Mouse (Mus musculus) intestine, embryonic 15.5 days (tissue): Measurements from ENCODE around the gene Nlrp1a. TPM values are rescaled to one million over a fixed set of nuclear protein-coding genes. Genes with fewer than 3 reads are reported as not detected.

ENCODE experiments used
- ATAC-seq: fragments of 200-750 bp; cut with Nextera tagmentation; 2 replicates; pipeline ENCODE4 v1.8.0; 2017; ENCODE audit warnings: moderate TSS enrichment, moderate library complexity
- H3K27ac ChIP-seq: fragments of 300-500 bp; sonication (generic); 2 replicates; pipeline ENCODE4 v1.5.1; 2015; ENCODE audit warnings: mild to moderate bottlenecking, inconsistent platforms
- H3K27me3 ChIP-seq: fragments of 300-500 bp; sonication (generic); replicated peaks from 2 replicates; pipeline ENCODE4 v1.6.1; 2015; ENCODE audit warnings: inconsistent platforms
- H3K36me3 ChIP-seq: fragments of 300-500 bp; sonication (generic); 2 replicates; pipeline ENCODE4 v1.6.1; 2015; ENCODE audit warnings: inconsistent platforms
- H3K4me1 ChIP-seq: fragments of 300-500 bp; sonication (generic); replicated peaks from 2 replicates; pipeline ENCODE4 v1.6.1; 2015; ENCODE audit warnings: inconsistent platforms
- H3K4me2 ChIP-seq: fragments of 300-500 bp; sonication (generic); replicated peaks from 2 replicates; pipeline ENCODE4 v1.6.1; 2015; ENCODE audit warnings: mild to moderate bottlenecking, inconsistent platforms
- H3K4me3 ChIP-seq: fragments of 300-500 bp; sonication (generic); replicated peaks from 2 replicates; pipeline ENCODE4 v1.5.1; 2015; ENCODE audit warnings: inconsistent platforms
- H3K9ac ChIP-seq: fragments of 300-500 bp; sonication (generic); 2 replicates; pipeline ENCODE4 v1.6.1; 2015; ENCODE audit warnings: inconsistent platforms
- H3K9me3 ChIP-seq: fragments of 300-500 bp; sonication (generic); 2 replicates; pipeline ENCODE4 v1.6.1; 2016; ENCODE audit warnings: inconsistent platforms
- whole genome bisulfite sequencing: fragments of 180-500 bp; shearing (Covaris S2); methylation state at CpG from one replicate; pipeline ENCODE4 v1.1.7; 2015; 5-methylcytosine and 5-hydroxymethylcytosine counted together
- polyA plus RNA-seq: library from polyadenylated mRNA; unstranded; fragments of >200 nt; fragmentation: Nextera tagmentation; extraction: Ambion mirVana; gene quantifications from 2 replicates; pipeline ENCODE4 v1.2.1, GENCODE M21; 2015

Nlrp1a gene
- polyA plus RNA-seq: 0.14 and 0.20 TPM in 2 replicates

GRCm38 (mm10) chr11:71144661-71145060 lies at the start of gene Nlrp1a:
Nlrp1a (minus strand) TSS chr11:71144704.
- Histone ChIP-seq H3K4me1 (no peaks in the 10 kb centered on the region), H3K36me3 (no peaks in the 10 kb centered on the region), H3K9me3 (no peaks in the 10 kb centered on the region), H3K9ac (no peak within 1 kb of the TSS), H3K4me3 (no peak within 1 kb of the TSS), H3K4me2 (no peak within 1 kb of the TSS), H3K27me3 (no peaks in the 10 kb centered on the region), H3K27ac (no peak within 1 kb of the TSS)
- WGBS: 71% methylated on average over 3 of the region's 3 CpGs
- no peak for ATAC-seq

DNA sequence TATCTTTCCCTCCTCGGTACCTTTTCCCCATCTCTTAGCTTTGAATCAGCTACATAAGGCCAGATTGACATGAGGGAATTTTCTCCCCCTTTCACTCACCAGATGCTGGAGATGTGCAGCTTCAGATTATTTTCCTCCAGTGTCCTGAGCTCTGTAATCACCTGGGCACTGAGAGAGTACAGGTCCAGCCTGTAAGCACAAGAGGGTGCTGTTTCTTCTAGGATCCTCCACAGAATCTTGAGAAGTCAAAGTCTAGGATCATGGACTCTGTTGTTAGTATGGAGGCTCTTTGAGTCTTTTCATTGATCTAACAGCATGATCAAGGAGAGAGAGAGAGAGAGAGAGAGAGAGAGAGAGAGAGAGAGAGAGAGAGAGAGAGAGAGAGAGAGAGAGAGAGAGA lies 25.1 kb upstream of the Nlrp1a start:
- no peak overlapping the region for H3K4me2 ChIP-seq
- 70% methylated on average over 1 of the region's 1 CpGs for WGBS
- H3K9me3 ChIP-seq: no peaks in the 10 kb centered on the region
- H3K27ac ChIP-seq: no peak overlapping the region
- no peak overlapping the region for H3K9ac ChIP-seq
- no peaks in the 10 kb centered on the region for H3K36me3 ChIP-seq
- H3K4me3 ChIP-seq: no peak overlapping the region
- H3K27me3 ChIP-seq: no peaks in the 10 kb centered on the region
- no peaks in the 10 kb centered on the region for H3K4me1 ChIP-seq
- ATAC-seq: no peak

- Histone ChIP-seq H3K4me2 (no peak overlapping the region), H3K9me3 (no peaks in the 10 kb centered on the region), H3K9ac (no peak overlapping the region), H3K4me3 (no peak overlapping the region), H3K4me1 (no peaks in the 10 kb centered on the region), H3K27ac (no peak overlapping the region), H3K27me3 (no peaks in the 10 kb centered on the region), H3K36me3 (no peaks in the 10 kb centered on the region)
- ATAC-seq: no peak
- 43% methylated on average over 1 of the region's 1 CpGs for WGBS
Measured at GRCm38 (mm10) chr11:71164139-71164538, 19.6 kb upstream of the Nlrp1a start.

DNA sequence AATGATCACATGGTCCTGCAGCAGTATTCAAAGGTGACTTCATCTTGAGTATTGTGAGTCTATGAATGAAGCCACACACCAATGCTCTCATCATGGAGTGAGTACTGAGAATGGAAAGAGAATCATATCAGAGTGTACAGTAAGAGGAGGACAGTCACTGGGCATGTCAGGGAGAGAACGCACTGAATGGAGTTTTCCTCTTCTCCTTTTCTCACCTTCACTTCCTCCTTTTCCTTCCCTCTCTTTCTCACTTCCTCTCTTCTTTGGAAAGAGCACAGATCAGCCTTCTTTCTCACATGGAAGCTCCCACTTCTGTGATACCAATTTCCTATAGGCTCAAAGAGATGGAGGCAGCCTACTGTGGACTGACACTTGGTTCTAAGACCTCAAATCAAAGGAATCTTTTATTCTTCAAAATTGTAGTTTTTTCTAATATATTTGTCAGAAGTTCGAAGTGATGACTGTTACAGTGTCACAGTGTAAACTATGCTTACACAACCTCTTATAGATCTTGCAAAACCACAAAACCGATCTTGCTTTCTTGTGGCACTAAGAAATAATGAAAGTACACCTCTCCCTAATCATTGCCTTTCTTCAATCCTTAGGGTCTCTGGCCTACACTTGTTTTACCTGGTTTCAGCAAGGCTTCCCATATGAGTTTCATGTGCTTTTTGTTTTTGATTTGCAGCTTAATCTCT lies 15.1 kb upstream of the Nlrp1a start:
- Histone ChIP-seq H3K4me1 (no peaks in the 10 kb centered on the region), H3K4me3 (no peak overlapping the region), H3K4me2 (no peak overlapping the region), H3K27me3 (no peaks in the 10 kb centered on the region), H3K36me3 (no peaks in the 10 kb centered on the region), H3K27ac (no peak overlapping the region), H3K9me3 (no peaks in the 10 kb centered on the region), H3K9ac (no peak overlapping the region)
- ATAC-seq: no peak
- 70% methylated on average over 3 of the region's 3 CpGs for WGBS

DNA sequence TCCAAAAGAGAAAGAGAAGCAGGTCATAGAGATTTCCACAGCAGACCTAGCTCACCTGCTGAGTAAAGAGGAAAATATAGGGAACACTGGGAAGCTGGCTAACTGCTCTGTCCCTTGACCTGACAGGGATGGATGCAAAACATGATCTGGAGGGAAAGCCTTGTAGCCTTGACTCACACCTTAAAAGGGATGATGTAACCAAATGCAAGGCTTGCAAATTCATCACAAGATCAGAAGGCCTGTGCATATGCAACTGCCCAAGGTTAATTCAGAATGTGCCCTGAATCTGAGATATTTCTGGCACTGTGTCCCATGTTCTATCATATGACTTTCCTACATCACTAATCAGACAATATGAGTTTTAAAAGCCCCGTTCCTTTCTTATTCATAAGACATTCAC lies 10.8 kb upstream of the Nlrp1a start:
- no peak for ATAC-seq
- H3K4me1 ChIP-seq: no peaks in the 10 kb centered on the region
- H3K4me3 ChIP-seq: no peak overlapping the region
- H3K36me3 ChIP-seq: no peaks in the 10 kb centered on the region
- H3K27ac ChIP-seq: no peak overlapping the region
- 82% methylated on average over 1 of the region's 1 CpGs for WGBS
- no peaks in the 10 kb centered on the region for H3K9me3 ChIP-seq
- no peaks in the 10 kb centered on the region for H3K27me3 ChIP-seq
- no peak overlapping the region for H3K4me2 ChIP-seq
- no peak overlapping the region for H3K9ac ChIP-seq

DNA sequence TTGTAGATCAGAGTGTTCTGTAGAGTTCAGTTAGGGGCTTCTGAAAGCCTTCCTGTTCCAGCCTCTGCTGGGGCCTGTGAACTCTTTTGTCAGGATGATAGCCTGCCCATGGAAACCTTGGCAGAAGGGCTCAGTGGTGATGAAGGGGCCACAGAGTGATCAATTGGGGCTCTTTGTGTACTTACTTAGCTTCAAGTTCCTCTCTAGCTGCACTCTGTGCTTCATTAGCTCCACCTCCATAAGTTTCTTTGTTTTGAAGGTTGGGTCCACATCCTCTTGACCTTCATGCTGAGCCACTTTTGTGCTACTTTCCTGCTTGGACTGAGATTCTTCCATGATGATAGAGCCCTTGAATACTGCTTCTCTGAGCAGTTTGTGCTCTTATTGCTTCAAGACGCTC lies 2.5 kb downstream of the Nlrp1a start:
- H3K4me2 ChIP-seq: no peak overlapping the region
- H3K36me3 ChIP-seq: no peaks in the 10 kb centered on the region
- ATAC-seq: no peak
- no peak overlapping the region for H3K4me3 ChIP-seq
- no peak overlapping the region for H3K9ac ChIP-seq
- H3K27me3 ChIP-seq: no peaks in the 10 kb centered on the region
- no peaks in the 10 kb centered on the region for H3K9me3 ChIP-seq
- WGBS: 86% methylated on average over 1 of the region's 1 CpGs
- H3K27ac ChIP-seq: no peak overlapping the region
- no peaks in the 10 kb centered on the region for H3K4me1 ChIP-seq

- Histone ChIP-seq H3K27ac (no peak overlapping the region), H3K9me3 (no peaks in the 10 kb centered on the region), H3K36me3 (no peaks in the 10 kb centered on the region), H3K27me3 (no peaks in the 10 kb centered on the region), H3K4me3 (no peak overlapping the region), H3K4me2 (no peak overlapping the region), H3K4me1 (no peaks in the 10 kb centered on the region), H3K9ac (no peak overlapping the region)
- WGBS: 86% methylated on average over 2 of the region's 2 CpGs
- ATAC-seq: no peak
Measured at GRCm38 (mm10) chr11:71107128-71107527, 37.4 kb downstream of the Nlrp1a start.

GRCm38 (mm10) chr11:71106261-71107021 lies 38.1 kb downstream of the Nlrp1a start:
- Histone ChIP-seq H3K4me2 (no peak overlapping the region), H3K27me3 (no peaks in the 10 kb centered on the region), H3K4me3 (no peak overlapping the region), H3K4me1 (no peaks in the 10 kb centered on the region), H3K9ac (no peak overlapping the region), H3K27ac (no peak overlapping the region), H3K9me3 (no peaks in the 10 kb centered on the region), H3K36me3 (no peaks in the 10 kb centered on the region)
- ATAC-seq: no peak

DNA sequence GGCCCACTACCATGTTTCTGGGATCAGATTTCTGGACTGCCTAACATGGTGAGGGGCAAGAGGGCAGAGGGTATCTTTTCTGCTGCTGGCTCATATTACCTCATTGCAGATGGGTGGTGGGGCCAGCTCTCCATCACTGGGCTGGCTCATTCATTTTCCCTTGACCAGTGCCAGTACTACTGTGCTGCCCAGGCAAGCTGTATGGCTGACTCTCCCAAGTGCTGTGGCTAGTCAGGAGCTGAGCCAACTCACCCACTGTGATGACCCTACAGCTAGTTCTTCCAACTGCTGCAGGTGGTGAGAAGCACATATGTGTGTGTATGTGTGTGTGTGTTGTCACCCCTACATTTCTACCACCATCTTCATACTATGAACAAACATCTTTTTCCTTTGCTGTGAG lies 40.6 kb downstream of the Nlrp1a start:
- ATAC-seq: no peak
- Histone ChIP-seq H3K4me3 (no peak overlapping the region), H3K36me3 (no peaks in the 10 kb centered on the region)

GRCm38 (mm10) chr11:71076342-71076741 lies 68.2 kb downstream of the Nlrp1a start:
- ATAC-seq: no peak
- Histone ChIP-seq H3K27me3 (no peaks in the 10 kb centered on the region), H3K4me3 (no peak overlapping the region), H3K4me2 (no peak overlapping the region), H3K27ac (no peak overlapping the region), H3K4me1 (no peaks in the 10 kb centered on the region), H3K9me3 (no peaks in the 10 kb centered on the region), H3K9ac (no peak overlapping the region), H3K36me3 (no peaks in the 10 kb centered on the region)
- 77% methylated on average over 1 of the region's 1 CpGs for WGBS

More for the DNA sequence above, 40.6 kb downstream of the Nlrp1a start:
- H3K9me3 ChIP-seq: no peaks in the 10 kb centered on the region
- H3K27me3 ChIP-seq: no peaks in the 10 kb centered on the region
- H3K9ac ChIP-seq: no peak overlapping the region
- no peak overlapping the region for H3K4me2 ChIP-seq
- H3K4me1 ChIP-seq: no peaks in the 10 kb centered on the region
- H3K27ac ChIP-seq: no peak overlapping the region

GRCm38 (mm10) chr11:71052554-71052953 lies 92.0 kb downstream of the Nlrp1a start:
- H3K36me3 ChIP-seq: no peaks in the 10 kb centered on the region
- H3K27me3 ChIP-seq: no peaks in the 10 kb centered on the region
- H3K9me3 ChIP-seq: no peaks in the 10 kb centered on the region
- no peak overlapping the region for H3K27ac ChIP-seq
- ATAC-seq: no peak
- no peak overlapping the region for H3K4me3 ChIP-seq
- no peak overlapping the region for H3K9ac ChIP-seq
- no peak overlapping the region for H3K4me2 ChIP-seq
- 8% methylated on average over 1 of the region's 1 CpGs for WGBS
- no peaks in the 10 kb centered on the region for H3K4me1 ChIP-seq
